Mouse (Mus musculus) heart, postnatal 0 days (tissue): ENCODE results near the gene 1700016D06Rik. TPM values are rescaled to one million over a fixed set of nuclear protein-coding genes. Genes with fewer than 3 reads are reported as not detected.

ENCODE experiments used
- ATAC-seq: fragments of 200-750 bp; cut with Nextera tagmentation; 2 replicates; pipeline ENCODE4 v1.8.0; 2017; ENCODE audit warnings: low read depth, moderate number of reproducible peaks, moderate library complexity; ENCODE audit not compliant: insufficient read depth
- DNase-seq: peaks from one replicate; pipeline ENCODE4 v3.0.0-alpha.2; 2016; ENCODE audit warnings: low spot score
- H3K27ac ChIP-seq: fragments of 300-500 bp; sonication (generic); 2 replicates; pipeline ENCODE4 v1.5.1; 2014; ENCODE audit warnings: low read depth, mild to moderate bottlenecking
- H3K27me3 ChIP-seq: fragments of 300-500 bp; sonication (generic); 2 replicates; pipeline ENCODE4 v1.6.1; 2014; ENCODE audit warnings: low read length, mixed read lengths; ENCODE audit not compliant: control insufficient read depth, insufficient read depth
- H3K36me3 ChIP-seq: fragments of 300-500 bp; sonication (generic); replicated peaks from 2 replicates; pipeline ENCODE4 v1.6.1; 2014; ENCODE audit warnings: low read length, mixed read lengths; ENCODE audit not compliant: control insufficient read depth, insufficient read depth
- H3K4me1 ChIP-seq: fragments of 300-500 bp; sonication (generic); 2 replicates; pipeline ENCODE4 v1.6.1; 2014; ENCODE audit warnings: antibody characterized with exemption; ENCODE audit not compliant: control insufficient read depth, insufficient read depth
- H3K4me2 ChIP-seq: fragments of 300-500 bp; sonication (generic); 2 replicates; pipeline ENCODE4 v1.6.1; 2014; ENCODE audit warnings: low read depth, mild to moderate bottlenecking, low read length, moderate library complexity
- H3K4me3 ChIP-seq: fragments of 300-500 bp; sonication (generic); 2 replicates; pipeline ENCODE4 v1.5.1; 2014; ENCODE audit warnings: low read depth, low read length
- H3K9ac ChIP-seq: fragments of 300-500 bp; sonication (generic); replicated peaks from 2 replicates; pipeline ENCODE4 v1.6.1; 2014; ENCODE audit warnings: low read depth, low read length, mixed read lengths
- H3K9me3 ChIP-seq: fragments of 300-500 bp; sonication (generic); replicated peaks from 2 replicates; pipeline ENCODE4 v1.6.1; 2016; ENCODE audit warnings: low read length; ENCODE audit not compliant: control insufficient read depth
- CTCF ChIP-seq: IDR thresholded peaks from 2 replicates; pipeline ENCODE4 v1.5.1; 2016; ENCODE audit warnings: antibody characterized with exemption, control low read depth, low read depth
- EP300 ChIP-seq: IDR thresholded peaks from 2 replicates; pipeline ENCODE4 v1.6.1; 2016; ENCODE audit warnings: antibody characterized with exemption, low read depth
- WGBS: fragments of 180-500 bp; shearing (Covaris S2); extraction: QIAGEN DNeasy Blood & Tissue Kit; methylation state at CpG from one replicate; pipeline ENCODE4 v1.1.7; 2014; 5-methylcytosine and 5-hydroxymethylcytosine counted together
- polyA plus RNA-seq: library from polyadenylated mRNA; unstranded; fragments of >200 nt; fragmentation: Nextera tagmentation; extraction: Ambion mirVana; gene quantifications from 2 replicates; pipeline ENCODE4 v1.2.1, GENCODE M21; 2015
- total RNA-seq: library from RNA; depleted of rRNA; stranded (reverse); fragments of >200 nt; gene quantifications from 2 replicates; pipeline ENCODE4 v1.2.3, GENCODE M21; 2014; ENCODE audit warnings: low replicate concordance

Gene 1700016D06Rik
- total and polyA plus RNA-seq, 2 experiments from 2014 or later, result not detected

- DNase-seq, result no peak
- H3K4me3 ChIP-seq, result no peak overlapping the region
- H3K27me3 ChIP-seq, result no peaks in the 10 kb centered on the region
- H3K9me3 ChIP-seq, result 0 out of 2 replicates have a peak, but pooled peaks cover 3% of the 10 kb centered on the region
- H3K4me2 ChIP-seq, result no peak overlapping the region
- WGBS, result 10% methylated on average over 1 of the region's 1 CpGs
- no peak for ATAC-seq
- no peaks in the 10 kb centered on the region for H3K4me1 ChIP-seq
- no peak overlapping the region for H3K27ac ChIP-seq
- TF ChIP-seq EP300 (no peak), CTCF (no peak)
- H3K9ac ChIP-seq, result no peak overlapping the region
- no peaks in the 10 kb centered on the region for H3K36me3 ChIP-seq
Measured at GRCm38 (mm10) chr8:11692455-11692854, 8.4 kb downstream of the 1700016D06Rik start.

GRCm38 (mm10) chr8:11691761-11692160 lies 9.1 kb downstream of the 1700016D06Rik start:
- ATAC-seq (no peak), DNase-seq (no peak)
- Histone ChIP-seq H3K9ac (no peak overlapping the region), H3K9me3 (0 out of 2 replicates have a peak, but pooled peaks cover 3% of the 10 kb centered on the region), H3K36me3 (no peaks in the 10 kb centered on the region), H3K4me1 (no peaks in the 10 kb centered on the region), H3K4me3 (no peak overlapping the region), H3K4me2 (no peak overlapping the region), H3K27me3 (no peaks in the 10 kb centered on the region), H3K27ac (no peak overlapping the region)
- 82% methylated on average over 6 of the region's 6 CpGs for WGBS
- no peak for TF ChIP-seq CTCF
- no peak for TF ChIP-seq EP300

GRCm38 (mm10) chr8:11691284-11691683 lies 9.6 kb downstream of the 1700016D06Rik start:
- Histone ChIP-seq H3K4me2 (no peak overlapping the region), H3K4me1 (no peaks in the 10 kb centered on the region), H3K27me3 (no peaks in the 10 kb centered on the region), H3K27ac (no peak overlapping the region), H3K4me3 (no peak overlapping the region), H3K36me3 (no peaks in the 10 kb centered on the region), H3K9me3 (0 out of 2 replicates have a peak, but pooled peaks cover 3% of the 10 kb centered on the region), H3K9ac (no peak overlapping the region)
- DNase-seq (no peak), ATAC-seq (no peak)
- TF ChIP-seq CTCF (no peak), EP300 (no peak)
- 84% methylated on average over 6 of the region's 6 CpGs for WGBS

GRCm38 (mm10) chr8:11689945-11690344 lies 10.9 kb downstream of the 1700016D06Rik start:
- no peak for TF ChIP-seq EP300
- no peak for TF ChIP-seq CTCF
- Histone ChIP-seq H3K4me1 (no peaks in the 10 kb centered on the region), H3K9me3 (0 out of 2 replicates have a peak, but pooled peaks cover 9% of the 10 kb centered on the region), H3K4me2 (no peak overlapping the region), H3K27me3 (no peaks in the 10 kb centered on the region), H3K27ac (no peak overlapping the region), H3K4me3 (no peak overlapping the region), H3K36me3 (no peaks in the 10 kb centered on the region), H3K9ac (no peak overlapping the region)
- 46% methylated on average over 7 of the region's 7 CpGs for WGBS
- no peak for DNase-seq
- ATAC-seq, result no peak

GRCm38 (mm10) chr8:11687251-11687650 lies 13.6 kb downstream of the 1700016D06Rik start:
- Histone ChIP-seq H3K9me3 (0 out of 2 replicates have a peak, but pooled peaks cover 9% of the 10 kb centered on the region), H3K9ac (no peak overlapping the region), H3K36me3 (no peaks in the 10 kb centered on the region), H3K27ac (no peak overlapping the region), H3K4me3 (no peak overlapping the region), H3K4me1 (no peaks in the 10 kb centered on the region), H3K27me3 (no peaks in the 10 kb centered on the region), H3K4me2 (no peak overlapping the region)
- DNase-seq (no peak), ATAC-seq (no peak)
- WGBS, result 73% methylated on average over 5 of the region's 5 CpGs
- TF ChIP-seq EP300 (no peak), CTCF (no peak)

- Histone ChIP-seq H3K27me3 (no peaks in the 10 kb centered on the region), H3K4me3 (no peak overlapping the region), H3K9ac (no peak overlapping the region), H3K36me3 (no peaks in the 10 kb centered on the region), H3K9me3 (0 out of 2 replicates have a peak, but pooled peaks cover 9% of the 10 kb centered on the region), H3K4me1 (no peaks in the 10 kb centered on the region), H3K27ac (no peak overlapping the region), H3K4me2 (no peak overlapping the region)
- DNase-seq (no peak), ATAC-seq (no peak)
- WGBS, result 83% methylated on average over 7 of the region's 7 CpGs
- TF ChIP-seq CTCF, result no peak
- TF ChIP-seq EP300, result no peak
Measured at GRCm38 (mm10) chr8:11684558-11684957, 16.3 kb downstream of the 1700016D06Rik start.
